Mouse (Mus musculus) heart, adult 2 months (tissue): ENCODE measurements around the gene Rasgef1b. TPM values are rescaled to one million over a fixed set of nuclear protein-coding genes. Genes with fewer than 3 reads are reported as not detected.
"Not testable (repeated sequence)": the region's sequence is repeated elsewhere in the genome, so short reads cannot be mapped to it uniquely, and the experiment has no call there.

ENCODE experiments used
- DNase-seq, 2 experiments: peaks; one replicate each; pipeline ENCODE4 v3.0.0; 2021
- H3K27ac ChIP-seq: fragments of 200-600 bp; 2 replicates; pipeline ENCODE4 v1.8.1; 2022
- H3K27me3 ChIP-seq: fragments of 200-500 bp; 2 replicates; pipeline ENCODE4 v1.6.1; 2012; ENCODE audit warnings: mild to moderate bottlenecking, low read length, inconsistent platforms, mixed read lengths; ENCODE audit not compliant: control insufficient read depth, insufficient read depth
- H3K36me3 ChIP-seq: fragments of 200-500 bp; 2 replicates; pipeline ENCODE4 v1.6.1; 2012; ENCODE audit warnings: low read length, inconsistent platforms; ENCODE audit not compliant: control insufficient read depth, insufficient read depth
- H3K4me1 ChIP-seq: fragments of 200-500 bp; 2 replicates; pipeline ENCODE4 v1.6.1; 2011; ENCODE audit warnings: low read length; ENCODE audit not compliant: control insufficient read depth, insufficient read depth
- H3K4me3 ChIP-seq: fragments of 200-600 bp; 2 replicates; pipeline ENCODE4 v1.8.1; 2022
- H3K79me2 ChIP-seq: fragments of 200-500 bp; replicated peaks from 2 replicates; pipeline ENCODE4 v1.6.1; 2012; ENCODE audit warnings: mild to moderate bottlenecking, inconsistent platforms, low read length, moderate library complexity, mixed read lengths; ENCODE audit not compliant: control insufficient read depth, insufficient read depth
- H3K9ac ChIP-seq: fragments of 200-500 bp; 2 replicates; pipeline ENCODE4 v1.6.1; 2012; ENCODE audit warnings: low read depth, mild to moderate bottlenecking, control low read depth, inconsistent platforms, low read length, mixed read lengths
- CTCF ChIP-seq: fragments of 200-600 bp; IDR thresholded peaks from 2 replicates; pipeline ENCODE4 v1.8.1; 2022; ENCODE audit warnings: antibody characterized with exemption, mild to moderate bottlenecking, moderate library complexity
- EP300 ChIP-seq: fragments of 200-500 bp; IDR thresholded peaks from 2 replicates; pipeline ENCODE4 v1.6.1; 2011; ENCODE audit warnings: low read depth, low read length, control low read depth; ENCODE audit not compliant: insufficient read depth
- POLR2A ChIP-seq: fragments of 200-500 bp; IDR thresholded peaks from 2 replicates; pipeline ENCODE4 v1.6.1; 2011; ENCODE audit warnings: mild to moderate bottlenecking, low read depth, low read length, control low read depth; ENCODE audit not compliant: insufficient read depth
- WGBS: fragments of 180-500 bp; shearing (Covaris S2); methylation state at CpG from one replicate; pipeline ENCODE4 v1.1.7; 2018; 5-methylcytosine and 5-hydroxymethylcytosine counted together
- intact Hi-C: fragments of 180-260 bp; cut with DNase I; formaldehyde crosslinking; loops from one replicate; pipeline ENCODE4 v1.15.1; 2025
- polyA plus RNA-seq: library from polyadenylated mRNA; depleted of rRNA; stranded (reverse); fragments of >200 nt; gene quantifications from 2 replicates; pipeline ENCODE4 v1.2.3, GENCODE M21; 2012
- total RNA-seq, 2 experiments: library from RNA; stranded (reverse); gene quantifications; 2 replicates each; pipeline ENCODE4 v1.2.3; 2021

The Rasgef1b gene
- total and polyA plus RNA-seq, 3 experiments, result 4.3 to 17.7 (median 9.3) TPM

DNA sequence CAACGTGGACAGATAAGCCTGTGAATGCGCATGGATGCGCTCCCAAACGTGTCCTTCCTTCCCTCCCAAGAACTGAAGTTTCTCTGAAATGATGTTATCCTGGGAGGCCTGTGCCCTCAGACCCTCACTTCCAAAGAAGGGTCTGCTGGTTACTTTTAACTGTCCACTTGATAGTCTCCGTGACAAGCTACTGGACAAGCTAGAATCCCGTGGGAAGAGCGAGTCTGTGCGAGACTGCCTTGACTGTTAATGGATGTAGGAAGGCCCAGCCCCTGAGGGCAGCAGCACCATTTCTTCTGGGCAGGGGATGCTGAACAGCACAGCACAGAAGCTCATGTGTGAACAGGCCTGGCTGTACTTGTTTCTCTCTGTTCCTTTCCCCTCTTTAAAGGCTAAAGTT, 496.5 kb downstream of the Rasgef1b start:
- Histone ChIP-seq H3K27me3 (no peaks in the 10 kb centered on the region), H3K79me2 (no peaks in the 10 kb centered on the region), H3K27ac (no peak overlapping the region; the same call in 1 of the 2 replicates), H3K4me3 (no peak overlapping the region), H3K36me3 (peaks cover 15% of the 10 kb centered on the region), H3K9ac (no peak overlapping the region), H3K4me1 (peaks cover 13% of the 10 kb centered on the region)
- intact Hi-C loops, result no loop called here
- TF ChIP-seq POLR2A (no peak), EP300 (no peak), CTCF (no peak)
- WGBS, result 78% methylated on average over 8 of the region's 8 CpGs
- no peak for DNase-seq

- Histone ChIP-seq H3K9ac (no peak overlapping the region), H3K4me3 (no peak overlapping the region), H3K27ac (no peak overlapping the region), H3K36me3 (peaks cover 15% of the 10 kb centered on the region), H3K79me2 (no peaks in the 10 kb centered on the region), H3K27me3 (no peaks in the 10 kb centered on the region), H3K4me1 (peaks cover 13% of the 10 kb centered on the region)
- 95% methylated on average over 7 of the region's 7 CpGs for whole genome bisulfite sequencing
- intact Hi-C loops, result no loop called here
- TF ChIP-seq POLR2A (no peak), EP300 (no peak), CTCF (no peak)
- no peak for DNase-seq
Measured at GRCm38 (mm10) chr5:99230476-99230875, 498.4 kb downstream of the Rasgef1b start.

GRCm38 (mm10) chr5:99227361-99227760, 501.5 kb downstream of the Rasgef1b start:
- 85% methylated on average over 4 of the region's 4 CpGs for WGBS
- Histone ChIP-seq H3K36me3 (peaks cover 3% of the 10 kb centered on the region; the same call in 1 of the 2 replicates), H3K4me1 (peaks cover 2% of the 10 kb centered on the region; the same call in 1 of the 2 replicates), H3K79me2 (no peaks in the 10 kb centered on the region), H3K27ac (no peak overlapping the region), H3K4me3 (no peak overlapping the region), H3K9ac (no peak overlapping the region), H3K27me3 (no peaks in the 10 kb centered on the region)
- intact Hi-C loops, result no loop called here
- DNase-seq, result no peak
- TF ChIP-seq EP300 (no peak), POLR2A (no peak), CTCF (no peak)

GRCm38 (mm10) chr5:99224571-99225011, 504.3 kb downstream of the Rasgef1b start:
- no peak overlapping the region for H3K9ac ChIP-seq
- intact Hi-C loops, result no loop called here
- peaks cover 3% of the 10 kb centered on the region for H3K36me3 ChIP-seq
- no peaks in the 10 kb centered on the region for H3K79me2 ChIP-seq
- TF ChIP-seq EP300 (no peak), POLR2A (no peak), CTCF (no peak)
- H3K4me1 ChIP-seq, result no peaks in the 10 kb centered on the region
- no peaks in the 10 kb centered on the region for H3K27me3 ChIP-seq
- H3K27ac ChIP-seq, result no peak overlapping the region
- DNase-seq, result no peak
- H3K4me3 ChIP-seq, result no peak overlapping the region
- 57% methylated on average over 5 of the region's 5 CpGs for WGBS

DNA sequence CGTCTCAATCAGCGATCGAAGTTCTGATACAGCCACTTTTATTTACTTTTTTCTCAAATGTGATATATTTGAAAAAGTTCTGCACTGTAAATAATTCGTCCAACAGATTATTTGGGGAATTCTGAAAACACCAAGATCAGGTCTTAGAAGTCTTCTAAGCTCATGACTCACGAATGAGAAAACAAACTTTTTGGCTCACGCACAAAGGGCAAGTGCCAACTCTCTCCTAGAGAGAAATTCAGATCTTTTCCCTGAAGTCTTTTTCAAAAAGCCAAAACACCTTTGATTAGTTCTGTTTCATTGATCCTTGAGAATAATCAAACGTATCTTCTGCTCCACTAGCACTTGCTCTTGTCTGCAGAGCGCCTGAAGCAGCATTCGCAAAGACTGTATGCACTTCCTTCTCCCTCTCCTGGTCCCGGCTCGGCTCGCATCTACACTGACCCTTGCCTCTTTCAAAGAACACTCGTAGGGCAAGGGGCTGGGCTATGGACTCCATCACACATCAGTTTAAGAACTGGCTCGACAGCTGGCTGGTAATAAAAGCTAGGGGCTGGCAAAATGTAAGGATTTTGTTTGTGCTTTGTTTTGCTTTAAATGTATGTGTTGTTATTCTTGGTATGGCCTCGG, 504.9 kb downstream of the Rasgef1b start:
- Histone ChIP-seq H3K79me2 (no peaks in the 10 kb centered on the region), H3K36me3 (peaks cover 3% of the 10 kb centered on the region), H3K9ac (no peak overlapping the region), H3K4me3 (no peak overlapping the region), H3K4me1 (no peaks in the 10 kb centered on the region), H3K27me3 (no peaks in the 10 kb centered on the region), H3K27ac (no peak overlapping the region)
- TF ChIP-seq CTCF (no peak), POLR2A (no peak), EP300 (no peak)
- DNase-seq, result no peak
- intact Hi-C loops, result no loop called here
- 74% methylated on average over 15 of the region's 15 CpGs for WGBS

- no peak overlapping the region for H3K27ac ChIP-seq
- peaks cover 3% of the 10 kb centered on the region for H3K36me3 ChIP-seq
- no peak overlapping the region for H3K4me3 ChIP-seq
- H3K9ac ChIP-seq, result no peak overlapping the region
- no peak for DNase-seq
- H3K79me2 ChIP-seq, result no peaks in the 10 kb centered on the region
- TF ChIP-seq POLR2A, result no peak
- no peak for TF ChIP-seq CTCF
- TF ChIP-seq EP300, result no peak
- WGBS, result 44% methylated on average over 5 of the region's 5 CpGs
- H3K4me1 ChIP-seq, result peaks cover 2% of the 10 kb centered on the region; the same call in 1 of the 2 replicates
- no peaks in the 10 kb centered on the region for H3K27me3 ChIP-seq
- intact Hi-C loops, result no loop called here
Measured at GRCm38 (mm10) chr5:99218385-99218784, 510.5 kb downstream of the Rasgef1b start.

DNA sequence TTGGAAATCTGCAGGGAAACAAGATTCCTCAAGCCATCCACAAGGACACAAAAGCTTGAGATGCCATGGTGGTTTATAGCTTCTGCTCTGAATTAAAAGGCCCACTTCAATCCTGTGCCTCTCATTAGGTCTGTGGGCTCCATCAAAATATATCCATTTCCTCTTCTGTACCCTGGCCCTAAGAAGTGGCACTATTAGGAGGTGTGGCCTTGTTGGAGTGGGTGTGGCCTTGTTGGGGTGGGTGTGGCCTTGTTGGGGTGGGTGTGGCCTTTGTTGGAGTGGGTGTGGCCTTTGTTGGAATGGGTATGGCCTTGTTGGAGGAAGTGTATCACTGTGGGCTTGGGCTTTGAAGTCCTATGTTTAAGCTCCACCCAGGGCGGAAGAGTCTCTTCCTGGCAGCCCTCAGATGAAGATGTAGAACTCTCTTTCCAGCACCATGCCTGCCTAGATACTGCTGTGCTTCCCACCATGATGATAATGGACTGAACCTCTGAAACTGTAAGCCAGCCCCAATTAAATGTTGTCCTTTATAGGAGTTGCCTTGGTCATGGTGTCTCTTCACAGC, 512.2 kb downstream of the Rasgef1b start:
- H3K79me2 ChIP-seq, H3K36me3 ChIP-seq, H3K4me1 ChIP-seq, DNase-seq, H3K27me3 ChIP-seq, H3K9ac ChIP-seq, intact Hi-C loops, H3K27ac ChIP-seq, H3K4me3 ChIP-seq: not testable (repeated sequence)
- 91% methylated on average over 1 of the region's 1 CpGs for WGBS
